Mouse (Mus musculus): ENCODE results near the gene Lrrc2. TPM values are rescaled to one million over a fixed set of nuclear protein-coding genes. Genes with fewer than 3 reads are reported as not detected.
A peak's percentile ranks its signal among the peaks of the same experiment; 100 is the strongest.

The Lrrc2 gene
- polyA plus RNA-seq, 1 experiment from 2014 or later = 0.27 TPM

GRCm38 (mm10) chr9:110963566-110964115, 12.3 kb downstream of the Lrrc2 start:
- Histone ChIP-seq H3K4me3 (ENCODE audit: low read depth, low read length) (no peak overlapping the region), H3K9ac (ENCODE audit: low read length) (no peak overlapping the region), H3K9me3 (ENCODE audit: control insufficient read depth, low read length) (no peaks in the 10 kb centered on the region), H3K27ac (ENCODE audit: low read depth, low read length) (no peak overlapping the region), H3K36me3 (ENCODE audit: control insufficient read depth, insufficient read depth, low read length) (no peaks in the 10 kb centered on the region), H3K4me1 (replicated peaks; ENCODE audit: control insufficient read depth, insufficient read depth, low read length) (no peaks in the 10 kb centered on the region), H3K4me2 (ENCODE audit: low read depth, low read length, severe bottlenecking) (no peak overlapping the region), H3K27me3 (ENCODE audit: control insufficient read depth, insufficient read depth, low read length) (no peaks in the 10 kb centered on the region)
- ATAC-seq (replicated peaks; ENCODE audit: low FRiP score) (no peak), DNase-seq (ENCODE audit: low spot score) (no peak)
- WGBS = 85% methylated on average over 8 of the region's 8 CpGs

DNA sequence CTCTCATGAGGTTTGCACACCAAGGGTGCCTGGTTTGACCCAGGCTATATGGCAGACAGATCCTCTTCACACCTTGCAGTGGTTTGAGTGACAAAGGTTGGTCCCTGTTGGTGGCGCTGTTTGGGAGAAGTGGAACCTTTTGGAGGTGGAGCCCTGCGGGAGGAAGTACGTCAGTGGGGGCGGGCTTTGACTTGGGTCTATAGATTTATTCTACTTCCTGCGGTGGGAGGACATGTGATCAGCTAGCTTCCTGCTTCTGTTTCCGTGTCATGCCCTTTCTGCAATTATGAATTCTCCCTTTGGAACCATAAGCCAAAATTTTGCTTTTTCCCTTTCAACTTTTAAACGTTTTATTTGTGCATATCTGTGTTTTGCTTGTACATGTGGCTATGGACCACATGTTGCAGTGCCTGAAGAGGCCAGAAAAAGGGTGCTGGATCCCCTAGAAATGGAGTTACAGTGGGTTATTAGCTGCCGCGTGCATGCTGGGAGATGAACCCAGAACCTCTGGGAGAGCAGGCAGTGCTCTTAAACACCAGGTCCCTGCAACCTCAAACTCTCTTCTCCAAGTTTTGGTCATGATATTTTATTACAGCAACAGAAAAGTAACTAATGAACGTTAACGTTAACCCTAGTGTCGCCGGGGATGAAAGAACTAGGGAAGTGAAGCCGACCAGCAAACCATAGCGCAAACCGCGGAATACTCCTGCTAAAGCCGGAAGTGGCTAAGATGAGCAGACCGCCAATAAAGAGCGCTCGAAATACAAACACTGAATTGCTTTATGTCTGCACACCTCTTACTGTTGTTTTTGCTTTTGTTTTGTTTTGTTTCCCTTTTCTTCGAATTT, 13.9 kb downstream of the Lrrc2 start:
- DNase-seq (ENCODE audit: low spot score) (no peak), ATAC-seq (replicated peaks; ENCODE audit: low FRiP score) (no peak)
- 92% methylated on average over 22 of the region's 22 CpGs for WGBS
- Histone ChIP-seq H3K9ac (ENCODE audit: low read length) (no peak overlapping the region), H3K36me3 (ENCODE audit: control insufficient read depth, insufficient read depth, low read length) (no peaks in the 10 kb centered on the region), H3K4me2 (ENCODE audit: low read depth, low read length, severe bottlenecking) (no peak overlapping the region), H3K4me3 (ENCODE audit: low read depth, low read length) (no peak overlapping the region), H3K9me3 (ENCODE audit: control insufficient read depth, low read length) (no peaks in the 10 kb centered on the region), H3K4me1 (replicated peaks; ENCODE audit: control insufficient read depth, insufficient read depth, low read length) (no peaks in the 10 kb centered on the region), H3K27ac (ENCODE audit: low read depth, low read length) (no peak overlapping the region), H3K27me3 (ENCODE audit: control insufficient read depth, insufficient read depth, low read length) (no peaks in the 10 kb centered on the region)

GRCm38 (mm10) chr9:110965910-110966231, 14.5 kb downstream of the Lrrc2 start:
- ATAC-seq (replicated peaks; ENCODE audit: low FRiP score) = no peak
- Histone ChIP-seq H3K4me1 (replicated peaks; ENCODE audit: control insufficient read depth, insufficient read depth, low read length) (no peaks in the 10 kb centered on the region), H3K27me3 (ENCODE audit: control insufficient read depth, insufficient read depth, low read length) (no peaks in the 10 kb centered on the region), H3K9me3 (ENCODE audit: control insufficient read depth, low read length) (no peaks in the 10 kb centered on the region), H3K36me3 (ENCODE audit: control insufficient read depth, insufficient read depth, low read length) (no peaks in the 10 kb centered on the region), H3K4me3 (ENCODE audit: low read depth, low read length) (no peak overlapping the region), H3K9ac (ENCODE audit: low read length) (no peak overlapping the region), H3K4me2 (ENCODE audit: low read depth, low read length, severe bottlenecking) (no peak overlapping the region), H3K27ac (ENCODE audit: low read depth, low read length) (no peak overlapping the region)
- 84% methylated on average over 2 of the region's 2 CpGs for WGBS
- no peak for DNase-seq (ENCODE audit: low spot score)

DNA sequence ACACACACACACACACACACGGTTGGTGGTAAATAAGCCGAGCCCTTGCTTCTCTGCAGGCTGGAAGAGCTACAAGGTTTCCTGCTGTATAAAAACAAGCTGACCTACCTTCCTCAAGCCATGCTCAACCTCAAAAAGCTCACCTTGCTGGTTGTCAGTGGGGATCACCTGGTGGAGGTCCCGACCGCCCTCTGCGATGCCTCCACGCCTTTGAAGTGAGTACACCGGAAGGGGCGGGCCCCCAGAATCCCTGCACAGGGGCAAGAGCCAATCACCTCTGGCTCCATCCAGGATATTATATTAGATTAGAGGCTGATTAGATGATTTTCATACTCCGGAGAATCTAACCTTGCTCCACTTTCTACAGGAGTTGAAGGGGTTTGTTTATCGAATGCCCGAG, 28.1 kb downstream of the Lrrc2 start:
- Histone ChIP-seq H3K9me3 (ENCODE audit: control insufficient read depth, low read length) (no peaks in the 10 kb centered on the region), H3K4me2 (ENCODE audit: low read depth, low read length, severe bottlenecking) (no peak overlapping the region), H3K27me3 (ENCODE audit: control insufficient read depth, insufficient read depth, low read length) (no peaks in the 10 kb centered on the region), H3K4me1 (replicated peaks; ENCODE audit: control insufficient read depth, insufficient read depth, low read length) (no peaks in the 10 kb centered on the region), H3K9ac (ENCODE audit: low read length) (no peak overlapping the region), H3K27ac (ENCODE audit: low read depth, low read length) (no peak overlapping the region), H3K36me3 (ENCODE audit: control insufficient read depth, insufficient read depth, low read length) (no peaks in the 10 kb centered on the region), H3K4me3 (ENCODE audit: low read depth, low read length) (no peak overlapping the region)
- ATAC-seq (replicated peaks; ENCODE audit: low FRiP score) (no peak), DNase-seq (ENCODE audit: low spot score) (peak; percentile 40)
- 96% methylated on average over 11 of the region's 11 CpGs for WGBS

DNA sequence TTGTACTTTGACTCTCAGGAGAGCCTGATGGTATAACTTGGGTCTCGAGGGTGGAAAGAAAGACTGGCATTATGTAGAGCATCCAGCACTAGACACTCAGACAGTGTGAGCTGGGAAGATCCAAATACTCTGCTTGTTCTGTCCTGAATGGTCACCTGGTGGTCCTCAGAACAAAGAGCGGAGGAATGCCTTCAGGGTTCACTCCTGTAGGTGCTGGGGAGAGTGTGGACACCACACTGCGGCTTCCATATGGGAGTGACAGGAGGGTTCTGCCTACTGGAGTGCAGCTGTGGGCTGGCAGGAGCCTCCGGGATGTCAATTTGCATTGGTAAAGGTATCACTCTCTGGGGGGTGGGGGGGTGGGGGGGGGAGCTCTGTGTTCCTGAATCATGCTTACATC, 31.0 kb downstream of the Lrrc2 start:
- Histone ChIP-seq H3K4me2 (ENCODE audit: low read depth, low read length, severe bottlenecking) (no peak overlapping the region), H3K9me3 (ENCODE audit: control insufficient read depth, low read length) (no peaks in the 10 kb centered on the region), H3K27ac (ENCODE audit: low read depth, low read length) (no peak overlapping the region), H3K9ac (ENCODE audit: low read length) (no peak overlapping the region), H3K27me3 (ENCODE audit: control insufficient read depth, insufficient read depth, low read length) (no peaks in the 10 kb centered on the region), H3K36me3 (ENCODE audit: control insufficient read depth, insufficient read depth, low read length) (no peaks in the 10 kb centered on the region), H3K4me3 (ENCODE audit: low read depth, low read length) (no peak overlapping the region), H3K4me1 (replicated peaks; ENCODE audit: control insufficient read depth, insufficient read depth, low read length) (no peaks in the 10 kb centered on the region)
- ATAC-seq (replicated peaks; ENCODE audit: low FRiP score) (no peak), DNase-seq (ENCODE audit: low spot score) (no peak)
- WGBS = 63% methylated on average over 4 of the region's 4 CpGs

DNA sequence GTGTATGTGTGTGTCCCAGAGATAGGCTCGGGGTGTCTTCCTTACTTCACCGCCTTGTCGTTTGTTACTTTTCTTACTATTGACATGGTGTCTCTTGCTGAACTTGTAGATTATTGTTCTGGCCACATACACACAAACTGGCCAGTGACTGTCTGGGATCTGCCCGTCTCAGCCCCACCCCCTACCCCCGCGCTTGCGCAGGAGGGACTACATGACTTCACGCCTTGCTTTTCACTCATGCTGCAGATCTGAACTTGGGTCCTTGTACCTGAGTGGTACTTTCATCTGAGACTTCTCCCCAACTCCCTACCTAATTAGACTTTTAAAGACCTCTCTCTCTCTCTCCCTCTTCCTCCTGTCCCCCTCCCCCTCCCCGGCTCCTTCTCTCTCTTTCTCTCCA, 32.8 kb downstream of the Lrrc2 start:
- H3K27me3 ChIP-seq (ENCODE audit: control insufficient read depth, insufficient read depth, low read length) = no peaks in the 10 kb centered on the region
- DNase-seq (ENCODE audit: low spot score) (no peak), ATAC-seq (replicated peaks; ENCODE audit: low FRiP score) (no peak)
- no peak overlapping the region for H3K27ac ChIP-seq (ENCODE audit: low read depth, low read length)
- no peaks in the 10 kb centered on the region for H3K36me3 ChIP-seq (ENCODE audit: control insufficient read depth, insufficient read depth, low read length)
- 92% methylated on average over 9 of the region's 9 CpGs for WGBS
- H3K4me3 ChIP-seq (ENCODE audit: low read depth, low read length) = no peak overlapping the region
- no peak overlapping the region for H3K9ac ChIP-seq (ENCODE audit: low read length)
- no peaks in the 10 kb centered on the region for H3K9me3 ChIP-seq (ENCODE audit: control insufficient read depth, low read length)
- H3K4me2 ChIP-seq (ENCODE audit: low read depth, low read length, severe bottlenecking) = no peak overlapping the region
- no peaks in the 10 kb centered on the region for H3K4me1 ChIP-seq (replicated peaks; ENCODE audit: control insufficient read depth, insufficient read depth, low read length)

DNA sequence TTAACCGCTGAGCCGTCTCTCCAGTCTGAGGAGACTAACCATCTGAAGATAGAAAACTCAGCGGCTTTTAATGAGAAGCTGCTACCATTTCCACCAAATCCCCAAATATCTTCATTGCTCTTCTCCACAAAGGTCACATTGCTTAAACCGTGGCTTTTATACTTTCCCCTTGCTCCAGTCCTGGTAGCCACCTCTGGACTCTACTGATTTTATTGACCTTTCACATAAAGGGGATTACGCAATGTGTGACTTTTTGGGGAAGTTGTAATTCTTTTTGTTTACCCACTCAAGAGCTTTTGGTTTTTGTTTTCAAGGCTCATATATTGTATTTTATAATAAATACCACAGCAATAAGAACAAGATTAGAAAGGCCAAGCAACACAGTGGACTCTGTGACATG, 34.2 kb downstream of the Lrrc2 start:
- Histone ChIP-seq H3K4me3 (ENCODE audit: low read depth, low read length) (no peak overlapping the region), H3K36me3 (ENCODE audit: control insufficient read depth, insufficient read depth, low read length) (no peaks in the 10 kb centered on the region), H3K4me2 (ENCODE audit: low read depth, low read length, severe bottlenecking) (no peak overlapping the region), H3K27me3 (ENCODE audit: control insufficient read depth, insufficient read depth, low read length) (no peaks in the 10 kb centered on the region), H3K9ac (ENCODE audit: low read length) (no peak overlapping the region), H3K9me3 (ENCODE audit: control insufficient read depth, low read length) (no peaks in the 10 kb centered on the region), H3K27ac (ENCODE audit: low read depth, low read length) (no peak overlapping the region), H3K4me1 (replicated peaks; ENCODE audit: control insufficient read depth, insufficient read depth, low read length) (no peaks in the 10 kb centered on the region)
- WGBS = 93% methylated on average over 5 of the region's 5 CpGs
- DNase-seq (ENCODE audit: low spot score) (no peak), ATAC-seq (replicated peaks; ENCODE audit: low FRiP score) (no peak)

- no peak overlapping the region for H3K4me3 ChIP-seq (ENCODE audit: low read depth, low read length)
- no peak for ATAC-seq (replicated peaks; ENCODE audit: low FRiP score)
- no peaks in the 10 kb centered on the region for H3K27me3 ChIP-seq (ENCODE audit: control insufficient read depth, insufficient read depth, low read length)
- no peaks in the 10 kb centered on the region for H3K9me3 ChIP-seq (ENCODE audit: control insufficient read depth, low read length)
- H3K27ac ChIP-seq (ENCODE audit: low read depth, low read length) = no peak overlapping the region
- DNase-seq (ENCODE audit: low spot score) = no peak
- no peak overlapping the region for H3K4me2 ChIP-seq (ENCODE audit: low read depth, low read length, severe bottlenecking)
- no peaks in the 10 kb centered on the region for H3K36me3 ChIP-seq (ENCODE audit: control insufficient read depth, insufficient read depth, low read length)
- no peak overlapping the region for H3K9ac ChIP-seq (ENCODE audit: low read length)
- 89% methylated on average over 8 of the region's 8 CpGs for WGBS
- H3K4me1 ChIP-seq (replicated peaks; ENCODE audit: control insufficient read depth, insufficient read depth, low read length) = no peaks in the 10 kb centered on the region
Observed at GRCm38 (mm10) chr9:110985951-110986350, 34.6 kb downstream of the Lrrc2 start.

- Histone ChIP-seq H3K4me1 (replicated peaks; ENCODE audit: control insufficient read depth, insufficient read depth, low read length) (no peaks in the 10 kb centered on the region), H3K4me2 (ENCODE audit: low read depth, low read length, severe bottlenecking) (no peak overlapping the region), H3K9me3 (ENCODE audit: control insufficient read depth, low read length) (no peaks in the 10 kb centered on the region), H3K27ac (ENCODE audit: low read depth, low read length) (no peak overlapping the region), H3K36me3 (ENCODE audit: control insufficient read depth, insufficient read depth, low read length) (no peaks in the 10 kb centered on the region), H3K9ac (ENCODE audit: low read length) (no peak overlapping the region), H3K27me3 (ENCODE audit: control insufficient read depth, insufficient read depth, low read length) (no peaks in the 10 kb centered on the region), H3K4me3 (ENCODE audit: low read depth, low read length) (no peak overlapping the region)
- WGBS = 84% methylated on average over 4 of the region's 4 CpGs
- DNase-seq (ENCODE audit: low spot score) (no peak), ATAC-seq (replicated peaks; ENCODE audit: low FRiP score) (no peak)
Observed at GRCm38 (mm10) chr9:110987331-110987730, 36.0 kb downstream of the Lrrc2 start.

All from forebrain, embryonic 11.5 days (tissue).